Comparison of ENCODE assay signal across 25 mouse cellular contexts in the genomic region with DNA sequence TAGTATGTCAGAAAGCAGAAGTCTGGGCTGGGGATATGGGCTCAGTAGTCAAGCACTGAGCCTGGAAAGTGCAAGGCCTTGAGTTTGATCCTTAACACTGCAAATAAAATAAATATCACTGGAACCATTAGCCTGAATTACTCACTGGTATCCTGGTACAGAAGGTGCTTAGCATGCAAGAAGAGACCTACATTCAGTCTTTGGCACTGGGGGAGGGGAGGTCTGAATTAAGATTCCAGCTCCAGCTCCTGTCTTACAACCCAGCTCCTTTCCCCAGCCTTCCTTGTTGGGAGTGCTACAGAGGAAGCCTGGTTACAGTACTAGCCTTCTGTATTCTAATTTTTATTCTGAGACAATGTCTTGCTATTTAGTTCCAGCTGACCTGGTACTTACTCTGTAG. TPM values are rescaled to one million over a fixed set of nuclear protein-coding genes. Genes with fewer than 3 reads are reported as not detected.
A peak's percentile ranks its signal among the peaks of the same experiment; 100 is the strongest.
DNase-seq lines count a peak whose midpoint lies in the region; ATAC-seq and TF ChIP-seq lines count a peak whose summit lies in the region.
"Had no signal": no experiment of that assay in that cellular context is flagged by ENCODE, and none has a peak within 500 bp of the region (broad histone marks: within the 10 kb centered on the region; RNA-seq: fewer than 3 reads in every experiment).

No protein-coding gene starts in this region.

- TF ChIP-seq POLR2A in MEL (IDR thresholded peaks at IDR 0.05; ENCODE audit: control insufficient read depth in 1 of 2, insufficient read depth in 1 of 2, low read depth in 1 of 2, low read length in 2 of 2, poor library complexity in 1 of 2), result no peak
- TF ChIP-seq POLR2A in bone marrow macrophage, adult 2 months (IDR thresholded peaks at IDR 0.05; ENCODE audit: borderline replicate concordance, low read depth, low read length), result no peak

- peak; percentile 22 for DNase-seq in cerebellum, adult 9-10 months
- DNase-seq in cerebellum, adult 9-11 months, result no peak
- peak; percentile 38 for DNase-seq in midbrain, postnatal 0 days (ENCODE audit: low spot score)
- DNase-seq in MEL (ENCODE audit: low read depth, low spot score), result peak; percentile 53
- DNase-seq in frontal cortex, postnatal 25 days (ENCODE audit: low spot score in 2 of 2), result no peak
- DNase-seq: adrenal gland, adult 2 months; adrenal gland, postnatal 10 days; adrenal gland, postnatal 36 days; cerebellum, adult 11 months; cerebellum, adult 18-20 months; cerebellum, adult 8-10 months; cerebellum, postnatal 14 days; cerebellum, postnatal 36 days; embryo, embryonic 11 days had no signal

- no peaks in the 10 kb centered on the region for H3K27me3 ChIP-seq in midbrain, postnatal 0 days (ENCODE audit: insufficient read depth, low read length)
- no peaks in the 10 kb centered on the region for H3K27me3 ChIP-seq in midbrain, embryonic 13.5 days
- no peaks in the 10 kb centered on the region for H3K27me3 ChIP-seq in MEL (ENCODE audit: control insufficient read depth in 1 of 2, insufficient read depth in 2 of 2, low read length in 2 of 2)
- H3K27me3 ChIP-seq: embryonic facial prominence, embryonic 13.5 days; embryonic facial prominence, embryonic 15.5 days; forebrain, embryonic 12.5 days; Patski had no signal

- no peak for TF ChIP-seq RAD21 in MEL (IDR thresholded peaks at IDR 0.05; ENCODE audit: low read depth, low read length)

- ATAC-seq in midbrain, postnatal 0 days (ENCODE audit: low FRiP score), result no peak
- ATAC-seq in midbrain, embryonic 13.5 days, result no peak
- ATAC-seq: activated CD4-positive, CD25-positive, alpha-beta regulatory T cell, adult 4 months; forebrain, embryonic 14.5 days; forebrain, embryonic 16.5 days; Patski had no signal

- H3K4me2 ChIP-seq in midbrain, postnatal 0 days (ENCODE audit: low read depth, low read length, poor library complexity, severe bottlenecking), result no peak overlapping the region
- H3K4me2 ChIP-seq in midbrain, embryonic 13.5 days (replicated peaks), result no peak overlapping the region
- H3K4me2 ChIP-seq: embryonic facial prominence, embryonic 13.5 days; embryonic facial prominence, embryonic 15.5 days; forebrain, embryonic 12.5 days had no signal

- no peak for TF ChIP-seq EP300 in MEL (IDR thresholded peaks at IDR 0.05; ENCODE audit: low read depth in 1 of 2, low read length in 2 of 2)

- no peak overlapping the region for H3K4me3 ChIP-seq in midbrain, postnatal 0 days (ENCODE audit: low read depth, low read length)
- no peak overlapping the region for H3K4me3 ChIP-seq in midbrain, embryonic 13.5 days (replicated peaks)
- H3K4me3 ChIP-seq in MEL (ENCODE audit: control insufficient read depth in 1 of 2, insufficient read depth in 1 of 2, low read depth in 2 of 2, low read length in 2 of 2), result no peak overlapping the region
- H3K4me3 ChIP-seq in bone marrow macrophage, adult 2 months (ENCODE audit: insufficient read depth, low read length), result no peak overlapping the region
- H3K4me3 ChIP-seq: embryonic facial prominence, embryonic 13.5 days; embryonic facial prominence, embryonic 15.5 days; erythroblast, embryonic 14.5 days; forebrain, embryonic 10.5 days; forebrain, embryonic 12.5 days had no signal

- no peaks in the 10 kb centered on the region for H3K9me3 ChIP-seq in midbrain, postnatal 0 days (ENCODE audit: low read length)
- H3K9me3 ChIP-seq in midbrain, embryonic 13.5 days, result no peaks in the 10 kb centered on the region
- no peaks in the 10 kb centered on the region for H3K9me3 ChIP-seq in MEL (replicated peaks; ENCODE audit: insufficient read depth, low read length)
- H3K9me3 ChIP-seq: embryonic facial prominence, embryonic 13.5 days; embryonic facial prominence, embryonic 15.5 days; forebrain, embryonic 10.5 days; forebrain, embryonic 12.5 days had no signal

- no peak overlapping the region for H3K9ac ChIP-seq in midbrain, postnatal 0 days (replicated peaks; ENCODE audit: low read length, poor library complexity, severe bottlenecking)
- no peak overlapping the region for H3K9ac ChIP-seq in midbrain, embryonic 13.5 days (replicated peaks)
- H3K9ac ChIP-seq in MEL (ENCODE audit: control insufficient read depth, low read depth, low read length, poor library complexity, severe bottlenecking), result no peak overlapping the region
- H3K9ac ChIP-seq: embryonic facial prominence, embryonic 13.5 days; embryonic facial prominence, embryonic 15.5 days; forebrain, embryonic 12.5 days had no signal

- H3K4me1 ChIP-seq in midbrain, postnatal 0 days (ENCODE audit: insufficient read depth, low read length), result no peaks in the 10 kb centered on the region
- peaks cover 8% of the 10 kb centered on the region for H3K4me1 ChIP-seq in midbrain, embryonic 13.5 days (replicated peaks)
- peaks cover 2 to 7% of the 10 kb centered on the region in 2 experiments; a peak in 3 of 4 replicates for H3K4me1 ChIP-seq in MEL (ENCODE audit: control insufficient read depth in 1 of 2, insufficient read depth in 2 of 2, low read length in 2 of 2)
- H3K4me1 ChIP-seq in bone marrow macrophage, adult 2 months (ENCODE audit: control insufficient read depth, insufficient read depth, low read length), result peaks cover 5% of the 10 kb centered on the region

- TF ChIP-seq CTCF in midbrain, postnatal 0 days (IDR thresholded peaks at IDR 0.05), result no peak
- no peak for TF ChIP-seq CTCF in MEL (IDR thresholded peaks at IDR 0.05 in 2 of 3, conservative IDR thresholded peaks at IDR 0.05 in 1 of 3; ENCODE audit: control insufficient read depth in 1 of 3, insufficient read depth in 1 of 3, low read depth in 2 of 3, low read length in 3 of 3, poor library complexity in 1 of 3, severe bottlenecking in 1 of 3)
- no peak for TF ChIP-seq CTCF in bone marrow macrophage, adult 2 months (IDR thresholded peaks at IDR 0.05; ENCODE audit: low read depth, low read length)

- no peak overlapping the region for H3K27ac ChIP-seq in midbrain, postnatal 0 days (ENCODE audit: low read depth, low read length)
- H3K27ac ChIP-seq in midbrain, embryonic 13.5 days, result no peak overlapping the region
- H3K27ac ChIP-seq in MEL (ENCODE audit: control insufficient read depth, low read depth, low read length), result no peak overlapping the region
- peak overlapping the region; percentile 2; the same call in 1 of the 2 replicates for H3K27ac ChIP-seq in bone marrow macrophage, adult 2 months (ENCODE audit: insufficient read depth, low read depth, low read length)
- H3K27ac ChIP-seq: embryonic facial prominence, embryonic 13.5 days; embryonic facial prominence, embryonic 15.5 days; forebrain, embryonic 10.5 days; forebrain, embryonic 12.5 days had no signal

- H3K36me3 ChIP-seq in midbrain, postnatal 0 days (ENCODE audit: insufficient read depth, low read length), result no peaks in the 10 kb centered on the region
- H3K36me3 ChIP-seq in midbrain, embryonic 13.5 days, result no peaks in the 10 kb centered on the region
- peaks cover 0 to 11% of the 10 kb centered on the region in 2 experiments; a peak in 2 of 4 replicates for H3K36me3 ChIP-seq in MEL (ENCODE audit: control insufficient read depth in 1 of 2, insufficient read depth in 2 of 2, low read length in 2 of 2)
- H3K36me3 ChIP-seq: embryonic facial prominence, embryonic 13.5 days; embryonic facial prominence, embryonic 15.5 days; forebrain, embryonic 10.5 days; forebrain, embryonic 12.5 days had no signal

- peaks cover 20% of the 10 kb centered on the region for H3K79me2 ChIP-seq in MEL (ENCODE audit: control insufficient read depth, insufficient read depth, low read length, poor library complexity)

TF ChIP-seq in MEL, 35 proteins besides CTCF, POLR2A, EP300 and RAD21:
- TF ChIP-seq TAL1 (IDR thresholded peaks at IDR 0.05; ENCODE audit: low read length) (no peak), MYB (IDR thresholded peaks at IDR 0.05; ENCODE audit: low read depth, low read length) (no peak), CHD1 (IDR thresholded peaks at IDR 0.05; ENCODE audit: low read depth, low read length) (no peak), POLR2AphosphoS5 (IDR thresholded peaks at IDR 0.05; ENCODE audit: borderline replicate concordance, low read depth, low read length) (no peak)

RNA-seq across cellular contexts. Expression of a gene that starts 3.8 kb away (rescaled TPM):
- 51.8 and 53.1 TPM in 2 replicates for total RNA-seq in midbrain, postnatal 0 days (2014; rRNA removed)
- polyA plus RNA-seq in midbrain, postnatal 0 days (2015; fragmentation: Nextera tagmentation; extraction: Ambion mirVana), result 14.7 and 15.7 TPM in 2 replicates
- 15.8 TPM in 2 replicates for polyA plus RNA-seq in midbrain, embryonic 13.5 days (2015; fragmentation: Nextera tagmentation; extraction: Ambion mirVana)
- total RNA-seq in MEL (2012; rRNA removed), result 73.9 and 88.3 TPM in 2 replicates
- polyA plus RNA-seq in MEL (2012; ENCODE audit: insufficient read depth in 1 of 2, insufficient read length in 2 of 2, low read depth in 1 of 2, low replicate concordance in 2 of 2, missing spikeins in 1 of 2), result 1,000 to 10,000 TPM in 1 of 2 experiments, 100 to 1,000 TPM in 1; 201 to 2,325 TPM
- polyA plus RNA-seq in bone marrow macrophage, adult 2 months (2012; ENCODE audit: insufficient read depth, insufficient read length, missing spikeins), result 30.4 and 32.4 TPM in 2 replicates

Comparison
In these comparisons a context has a peak if more than half of its experiments do, and no peak if none do; other contexts are left out.
1. DNase-seq: peak in cerebellum, adult 9-10 months (single experiment), midbrain, postnatal 0 days (single experiment) and MEL (single experiment); none in cerebellum, adult 9-11 months (single experiment) and frontal cortex, postnatal 25 days (0 of 2).